Comparison of ENCODE assay signal across 22 mouse cellular contexts in the genomic region with DNA sequence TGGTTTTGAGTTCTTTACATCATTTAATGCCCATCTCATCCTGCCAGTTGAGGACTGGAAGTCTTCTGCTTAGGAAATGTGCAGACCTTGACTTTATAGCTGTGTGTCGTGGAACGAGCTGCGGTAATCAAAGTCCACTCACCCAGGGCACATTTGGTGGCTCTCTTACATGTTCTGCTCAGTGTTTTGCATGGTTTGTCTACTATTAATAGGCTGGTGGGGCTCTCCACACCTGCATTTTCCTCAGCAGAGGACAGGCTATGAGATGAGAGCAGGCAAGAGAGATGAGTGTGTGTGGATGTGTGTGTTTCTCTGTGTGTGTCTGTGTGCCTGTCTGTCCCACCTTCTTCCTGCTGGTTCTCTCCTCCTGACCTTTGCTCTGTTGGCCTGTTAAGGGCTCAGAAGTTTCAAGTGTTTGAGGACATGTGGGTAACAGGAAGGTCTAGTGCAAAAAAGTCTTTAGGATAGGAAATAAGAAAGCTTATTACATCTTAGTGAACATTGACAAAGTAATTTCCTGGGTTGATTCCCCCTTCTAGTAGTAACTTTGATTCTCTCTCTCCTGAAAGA. TPM values are rescaled to one million over a fixed set of nuclear protein-coding genes. Genes with fewer than 3 reads are reported as not detected.
DNase-seq lines count a peak whose midpoint lies in the region; ATAC-seq and TF ChIP-seq lines count a peak whose summit lies in the region.
"Had no signal": no experiment of that assay in that cellular context is flagged by ENCODE, and none has a peak within 500 bp of the region (broad histone marks: within the 10 kb centered on the region; RNA-seq: fewer than 3 reads in every experiment).

No protein-coding gene starts in this region.

- no peaks in the 10 kb centered on the region for H3K9me3 ChIP-seq in heart, embryonic 13.5 days
- no peaks in the 10 kb centered on the region for H3K9me3 ChIP-seq in liver, embryonic 15.5 days (replicated peaks)
- H3K9me3 ChIP-seq: embryonic facial prominence, embryonic 15.5 days; hindbrain, embryonic 10.5 days; limb, embryonic 12.5 days had no signal

- no peaks in the 10 kb centered on the region for H3K27me3 ChIP-seq in heart, embryonic 13.5 days (replicated peaks)
- H3K27me3 ChIP-seq in liver, embryonic 15.5 days, result no peaks in the 10 kb centered on the region
- H3K27me3 ChIP-seq in small intestine, adult 2 months (ENCODE audit: control insufficient read depth, insufficient read depth, low read length), result no peaks in the 10 kb centered on the region
- H3K27me3 ChIP-seq: embryonic facial prominence, embryonic 15.5 days; limb, embryonic 12.5 days had no signal

- no peak for TF ChIP-seq CTCF in small intestine, adult 2 months (IDR thresholded peaks at IDR 0.05; ENCODE audit: extremely low read depth, insufficient read length, insufficient replicate concordance, low read depth, low read length)

- no peak for ATAC-seq in heart, embryonic 13.5 days (ENCODE audit: extremely low read depth, insufficient number of reproducible peaks, low FRiP score, low TSS enrichment)
- ATAC-seq in liver, embryonic 15.5 days (ENCODE audit: insufficient read depth), result no peak
- ATAC-seq: forebrain, postnatal 0 days; hindbrain, postnatal 0 days; midbrain, embryonic 16.5 days had no signal

- peaks cover 65% of the 10 kb centered on the region for H3K4me1 ChIP-seq in heart, embryonic 13.5 days
- peaks cover 49% of the 10 kb centered on the region for H3K4me1 ChIP-seq in liver, embryonic 15.5 days (replicated peaks)
- peaks cover 14% of the 10 kb centered on the region; the same call in 1 of the 2 replicates for H3K4me1 ChIP-seq in small intestine, adult 2 months (ENCODE audit: control insufficient read depth, insufficient read depth, insufficient read length, low read length)

- no peak overlapping the region for H3K9ac ChIP-seq in heart, embryonic 13.5 days
- H3K9ac ChIP-seq in liver, embryonic 15.5 days, result no peak overlapping the region
- H3K9ac ChIP-seq: embryonic facial prominence, embryonic 15.5 days; forebrain, postnatal 0 days; limb, embryonic 12.5 days; lung, embryonic 14.5 days had no signal

- no peaks in the 10 kb centered on the region for H3K36me3 ChIP-seq in heart, embryonic 13.5 days
- H3K36me3 ChIP-seq in liver, embryonic 15.5 days (replicated peaks), result no peaks in the 10 kb centered on the region
- H3K36me3 ChIP-seq in small intestine, adult 2 months (ENCODE audit: control insufficient read depth, insufficient read depth, low read length), result no peaks in the 10 kb centered on the region
- H3K36me3 ChIP-seq: embryonic facial prominence, embryonic 15.5 days; limb, embryonic 12.5 days had no signal

- 62% methylated on average over 3 of the region's 3 CpGs for WGBS in heart, embryonic 13.5 days
- 85% methylated on average over 3 of the region's 3 CpGs for WGBS in liver, embryonic 15.5 days (ENCODE audit: insufficient replicate concordance)
- WGBS in small intestine, adult 2 months, result 24% methylated on average over 3 of the region's 3 CpGs

- no peak for DNase-seq in heart, postnatal 10 days
- DNase-seq in kidney, adult 8-10 months, result peak; percentile 33 to 41
- DNase-seq in kidney, adult 11 months, result no peak
- DNase-seq in liver, result no peak
- DNase-seq in right cerebral cortex, postnatal 36 days (ENCODE audit: low spot score in 2 of 2), result no peak
- DNase-seq: adrenal gland, postnatal 36 days; B cell, adult 2 months; cerebellum, adult 2 months; cerebellum, postnatal 36 days; forebrain, postnatal 0 days; lung, embryonic 14.5 days; lung, postnatal 36 days; retina, postnatal 1 day; right cerebral cortex, postnatal 4 days had no signal

- H3K4me2 ChIP-seq in heart, embryonic 13.5 days, result no peak overlapping the region
- H3K4me2 ChIP-seq in liver, embryonic 15.5 days, result no peak overlapping the region
- H3K4me2 ChIP-seq: embryonic facial prominence, embryonic 15.5 days; limb, embryonic 12.5 days; lung, embryonic 14.5 days had no signal

- no peak overlapping the region for H3K4me3 ChIP-seq in heart, embryonic 13.5 days
- H3K4me3 ChIP-seq in liver, embryonic 15.5 days (replicated peaks), result no peak overlapping the region
- no peak overlapping the region for H3K4me3 ChIP-seq in small intestine, adult 2 months (ENCODE audit: low read depth, low read length)
- H3K4me3 ChIP-seq: embryonic facial prominence, embryonic 15.5 days; hindbrain, embryonic 10.5 days; limb, embryonic 12.5 days had no signal

- H3K27ac ChIP-seq in heart, embryonic 13.5 days (replicated peaks), result peak overlapping the region; percentile 36; the same call in 1 of the 2 replicates
- peak overlapping the region; percentile 33 for H3K27ac ChIP-seq in liver, embryonic 15.5 days (replicated peaks)
- peak overlapping the region; percentile 80 for H3K27ac ChIP-seq in small intestine, adult 2 months (ENCODE audit: insufficient read depth, low read depth, low read length)
- H3K27ac ChIP-seq: embryonic facial prominence, embryonic 15.5 days; hindbrain, embryonic 10.5 days; hindbrain, postnatal 0 days; limb, embryonic 12.5 days had no signal

- intact Hi-C loops in heart, postnatal 10 days (cut with DNase I), result no loop called here

- TF ChIP-seq POLR2A in small intestine, adult 2 months (IDR thresholded peaks at IDR 0.05; ENCODE audit: low read depth, low read length), result no peak

RNA-seq across cellular contexts. Expression of a gene that starts 8.9 kb away (rescaled TPM):
- 2.5 and 2.8 TPM in 2 replicates for polyA plus RNA-seq in heart, embryonic 13.5 days (2015; fragmentation: Nextera tagmentation; extraction: Ambion mirVana)
- 10 to 100 TPM in 1 of 2 experiments, 1 to 10 TPM in 1; 8.7 to 11.0 TPM for total RNA-seq in heart, postnatal 10 days (2021)
- 1.0 TPM in 2 replicates for polyA plus RNA-seq in liver, embryonic 15.5 days (2015; fragmentation: Nextera tagmentation; extraction: Ambion mirVana)
- 1.2 and 1.8 TPM in 2 replicates for polyA plus RNA-seq in small intestine, adult 2 months (2012; rRNA removed)

RNA-seq across cellular contexts. Expression of a gene that starts 36.4 kb away (rescaled TPM):
- 12.0 and 14.9 TPM in 2 replicates for polyA plus RNA-seq in heart, embryonic 13.5 days (2015; fragmentation: Nextera tagmentation; extraction: Ambion mirVana)
- 10 to 100 TPM in 1 of 2 experiments, 1 to 10 TPM in 1; 5.0 to 12.9 TPM for total RNA-seq in heart, postnatal 10 days (2021)
- 6.6 and 10.5 TPM in 2 replicates for polyA plus RNA-seq in liver, embryonic 15.5 days (2015; fragmentation: Nextera tagmentation; extraction: Ambion mirVana)
- 98.7 and 112 TPM in 2 replicates for polyA plus RNA-seq in small intestine, adult 2 months (2012; rRNA removed)

RNA-seq across cellular contexts. Expression of a gene that starts 53.3 kb away (rescaled TPM):
- 76.4 and 88.7 TPM in 2 replicates for polyA plus RNA-seq in heart, embryonic 13.5 days (2015; fragmentation: Nextera tagmentation; extraction: Ambion mirVana)
- 10 to 100 TPM; 91.6 to 94.8 TPM for total RNA-seq in heart, postnatal 10 days (2021)
- 25.0 and 27.5 TPM in 2 replicates for polyA plus RNA-seq in liver, embryonic 15.5 days (2015; fragmentation: Nextera tagmentation; extraction: Ambion mirVana)
- 5.1 and 5.3 TPM in 2 replicates for polyA plus RNA-seq in small intestine, adult 2 months (2012; rRNA removed)

Comparison
In these comparisons a context has a peak if more than half of its experiments do, and no peak if none do; other contexts are left out.
1. DNase-seq: peak in kidney, adult 8-10 months (2 of 2); none in heart, postnatal 10 days (0 of 2), kidney, adult 11 months (single experiment), liver (single experiment) and right cerebral cortex, postnatal 36 days (0 of 2).
2. Peak in every context shown above with its lines, with median percentiles within 50 percentile points of each other: H3K27ac ChIP-seq.